Mouse (Mus musculus) layer of hippocampus, adult 11-12 months (tissue): ENCODE measurements around the gene Fzd9.
"Not testable (repeated sequence)": the region's sequence is repeated elsewhere in the genome, so short reads cannot be mapped to it uniquely, and the experiment has no call there.

ENCODE experiments used
- DNase-seq: peaks from one replicate; pipeline ENCODE4 v3.0.0; 2022; ENCODE audit warnings: low spot score

Gene Fzd9

DNA sequence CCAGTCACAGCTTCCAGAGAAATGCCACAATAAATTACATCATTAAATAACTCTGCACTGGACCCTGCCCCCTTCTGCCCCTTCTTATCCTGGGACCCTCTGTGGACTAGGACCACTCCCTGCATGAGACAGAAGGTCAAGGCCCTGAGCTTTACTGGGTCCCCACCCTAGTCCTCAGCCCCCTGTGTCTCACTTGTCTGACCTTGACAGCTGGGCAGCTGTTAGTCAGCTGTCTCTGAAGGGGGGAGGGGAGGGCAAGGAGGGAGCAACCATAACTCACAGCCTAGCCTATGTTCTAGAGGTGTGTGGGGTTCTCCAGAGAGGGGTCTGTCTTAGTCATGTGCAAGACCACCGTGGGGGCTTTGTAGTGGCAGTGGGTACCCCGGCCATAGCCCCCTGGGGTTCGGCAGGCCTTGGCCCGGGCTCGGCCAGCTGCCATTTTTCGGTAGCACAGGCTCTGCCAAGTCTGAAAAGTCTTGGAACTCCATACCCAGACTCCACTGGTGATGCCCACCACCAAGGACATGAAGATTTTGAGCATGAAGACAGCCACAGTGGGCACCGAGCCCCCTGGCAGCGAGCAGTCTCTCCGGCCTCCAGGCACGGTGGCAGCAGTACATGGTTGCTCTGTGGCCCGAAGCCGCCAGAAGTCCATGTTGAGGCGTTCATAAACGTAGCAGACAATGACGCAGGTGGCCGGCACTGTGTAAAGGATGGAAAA lies 1.9 kb downstream of the Fzd9 start:
- no peak for DNase-seq

DNA sequence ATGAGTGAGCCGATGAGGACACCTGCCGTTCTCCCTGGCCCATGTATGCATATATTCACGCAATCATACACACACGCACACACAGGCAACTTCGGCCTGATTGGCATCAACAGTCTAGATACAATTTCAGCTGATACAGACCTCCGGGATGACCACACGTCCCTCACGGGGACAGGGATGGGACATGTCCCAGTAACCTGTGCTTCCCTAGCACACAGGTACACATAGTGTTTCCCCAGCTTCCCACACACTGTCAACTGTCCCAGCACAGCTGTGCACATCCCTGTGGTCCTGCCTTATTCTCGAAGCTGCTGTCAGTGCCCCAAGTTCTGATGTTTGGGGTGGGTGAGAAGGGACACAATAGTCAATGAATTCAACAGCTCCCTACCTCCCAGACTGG lies 3.7 kb downstream of the Fzd9 start:
- DNase-seq: no peak

DNA sequence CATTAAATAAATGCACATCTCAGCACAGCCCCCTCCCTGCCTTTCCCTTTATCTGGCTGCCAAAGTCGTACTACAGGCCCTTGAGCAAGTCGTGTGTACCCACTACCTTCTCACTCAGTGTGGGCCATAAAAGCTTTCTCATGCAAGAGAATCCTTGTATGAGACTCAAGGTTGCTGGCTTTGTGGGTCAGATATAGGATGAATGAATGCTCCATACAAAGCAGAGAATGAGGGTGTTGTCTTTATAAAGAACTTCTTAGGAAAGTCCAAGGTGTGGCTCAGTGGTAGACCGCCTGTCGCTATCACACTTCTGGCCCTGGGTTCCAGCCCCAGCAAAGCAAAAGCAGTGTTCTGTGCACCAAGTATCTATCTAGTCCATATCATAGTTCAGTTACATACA lies 4.5 kb downstream of the Fzd9 start:
- no peak for DNase-seq

DNA sequence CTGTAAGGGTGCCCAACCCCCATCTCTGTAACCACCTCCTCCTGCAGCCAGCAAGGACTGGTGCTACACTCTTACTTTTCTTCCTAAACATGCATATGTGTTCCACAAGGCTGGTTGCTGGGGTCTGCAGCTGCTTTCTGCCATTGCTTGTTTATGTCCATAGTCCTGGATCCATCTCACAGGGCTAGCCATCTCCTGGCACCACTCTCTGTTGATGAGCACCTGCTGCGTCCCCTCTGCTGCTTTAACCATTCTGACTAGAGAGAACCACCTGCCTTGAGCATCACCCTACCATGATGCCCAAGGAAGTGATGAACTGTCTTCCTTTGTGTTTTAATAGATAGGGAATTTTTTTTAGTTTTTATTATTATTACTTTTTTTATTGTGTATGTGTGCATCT lies 7.9 kb downstream of the Fzd9 start:
- no peak for DNase-seq

DNA sequence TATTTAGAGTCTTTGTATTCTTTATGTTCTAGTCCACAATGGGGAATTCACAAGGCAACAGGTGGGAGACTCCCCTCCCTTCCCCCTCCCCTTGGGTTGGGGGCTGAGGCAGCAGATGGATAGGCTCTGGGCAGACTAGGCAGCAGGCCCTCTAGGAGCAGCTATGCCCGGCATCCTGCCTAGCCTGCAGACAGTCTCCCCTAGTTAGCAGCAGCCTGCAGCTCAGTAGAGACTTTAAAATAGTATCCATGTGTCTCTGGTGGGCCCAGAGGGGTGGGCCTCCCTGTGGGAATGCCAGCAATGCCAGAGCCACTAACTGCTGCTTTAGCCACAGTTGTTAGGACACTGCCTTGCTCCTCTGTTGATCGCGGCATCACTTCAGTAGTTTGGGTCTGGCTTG lies 8.4 kb downstream of the Fzd9 start:
- DNase-seq: no peak

DNA sequence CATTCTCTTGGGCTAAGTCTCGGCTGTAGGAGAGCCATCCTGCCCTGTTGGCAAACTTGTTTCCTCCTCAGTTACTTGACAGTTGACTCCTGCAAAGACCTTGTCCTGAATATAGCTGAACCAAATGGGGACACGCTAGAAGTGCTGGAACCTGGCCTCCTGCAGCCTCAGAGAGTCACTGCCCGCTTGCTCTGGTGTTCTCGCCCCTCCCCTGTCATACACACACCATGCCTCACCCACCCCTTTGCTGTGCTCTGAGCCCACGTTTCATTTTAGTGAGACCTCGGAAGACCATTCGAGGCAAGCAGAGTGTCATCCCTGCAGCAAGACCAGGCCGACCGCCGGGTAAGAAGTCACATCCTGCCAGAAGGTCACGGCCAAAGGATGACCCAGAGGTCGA lies 8.9 kb downstream of the Fzd9 start:
- DNase-seq: no peak

DNA sequence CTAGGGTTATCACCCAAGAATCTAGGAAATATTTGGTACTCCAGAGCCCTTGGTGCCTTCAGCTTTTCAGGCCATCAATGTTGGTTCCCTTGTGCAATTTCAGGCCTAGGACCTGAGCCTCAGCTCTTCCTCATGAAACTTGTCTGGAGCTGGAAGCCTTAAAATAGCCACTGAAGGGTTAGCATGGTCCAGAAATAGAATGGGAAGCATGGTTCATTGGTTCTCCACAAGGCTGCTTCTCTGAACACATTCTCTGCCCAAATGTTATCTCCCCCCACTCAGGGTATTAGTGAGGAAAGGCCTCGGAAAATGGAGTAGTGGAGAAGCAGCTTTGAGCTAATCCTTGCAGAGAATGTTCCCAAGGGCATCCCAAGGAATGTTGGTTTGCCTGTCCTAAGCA lies 9.6 kb downstream of the Fzd9 start:
- no peak for DNase-seq

DNA sequence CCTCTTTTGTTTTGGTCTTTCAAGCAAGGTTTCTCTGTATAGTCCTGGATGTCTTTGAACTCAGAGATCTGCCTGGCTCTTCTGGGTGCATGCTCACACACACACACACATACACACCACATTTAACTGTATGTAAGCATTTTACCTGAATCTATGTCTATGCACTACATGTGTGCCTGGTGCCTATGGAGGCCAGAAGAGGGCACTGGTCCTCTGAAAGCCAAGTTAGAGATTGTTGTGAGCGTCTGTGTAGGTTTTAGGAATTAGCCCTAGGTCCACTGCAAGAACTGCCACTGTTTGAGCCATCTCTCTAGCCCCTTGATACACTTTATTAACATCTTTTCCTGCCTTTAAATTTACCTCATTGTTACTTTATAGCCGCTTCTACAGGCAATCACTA lies 12.2 kb downstream of the Fzd9 start:
- DNase-seq: no peak

DNA sequence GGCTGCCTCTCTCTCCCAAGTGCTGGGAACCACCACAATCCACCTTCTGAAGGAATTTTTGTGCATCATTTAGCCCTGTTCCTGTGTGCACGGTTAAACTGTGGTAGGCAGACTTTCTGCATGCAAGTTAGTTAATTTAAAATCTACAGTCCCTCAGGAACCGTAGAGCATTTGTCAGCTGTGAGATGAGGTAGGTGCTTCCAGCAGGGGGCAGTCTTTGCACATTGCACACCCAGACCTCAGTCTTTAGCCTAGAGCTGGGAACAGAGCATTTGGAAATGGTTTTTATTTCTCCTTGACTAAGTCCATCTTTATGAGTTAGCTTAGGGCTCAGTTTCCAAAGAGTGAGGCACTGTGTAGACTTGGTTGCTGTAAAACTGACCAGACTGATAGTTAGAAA lies 14.5 kb downstream of the Fzd9 start:
- peak; percentile 77 for DNase-seq

DNA sequence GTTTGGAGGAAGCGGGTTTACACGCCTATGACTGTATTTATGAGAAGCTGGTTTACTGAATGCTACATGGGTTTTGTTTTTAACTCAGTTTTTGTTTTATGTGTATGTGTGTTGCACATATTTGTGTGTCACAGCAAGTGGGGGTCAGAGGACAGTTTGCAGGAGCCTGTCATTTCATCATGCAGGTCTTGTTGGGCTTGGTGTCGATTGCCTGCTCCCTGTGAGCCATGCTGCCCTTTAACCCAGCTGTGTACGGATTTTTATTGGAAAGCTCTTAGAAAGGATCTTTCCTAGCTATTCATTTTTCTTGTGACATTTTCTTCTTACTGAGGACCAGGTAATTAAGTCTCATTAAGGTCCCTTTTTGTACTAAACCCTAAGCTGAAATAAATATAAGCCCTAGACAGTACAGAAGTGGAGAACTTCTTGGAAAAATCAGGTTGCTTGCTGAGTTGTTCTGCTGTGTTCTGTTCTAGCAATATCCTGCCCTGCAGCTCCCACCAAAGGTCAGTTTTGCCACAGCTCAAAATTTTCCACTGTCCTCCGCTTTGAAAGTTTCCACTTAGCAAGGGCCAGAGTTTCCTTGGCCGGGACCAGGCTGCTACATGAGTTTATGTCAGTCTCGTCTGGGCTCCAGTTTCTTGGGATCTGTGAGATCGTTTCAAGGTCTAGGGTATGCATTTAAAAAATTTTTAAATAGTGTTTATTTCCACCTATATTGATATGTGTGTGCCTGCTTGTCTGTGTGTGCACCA lies 17.7 kb downstream of the Fzd9 start:
- DNase-seq: no peak

DNA sequence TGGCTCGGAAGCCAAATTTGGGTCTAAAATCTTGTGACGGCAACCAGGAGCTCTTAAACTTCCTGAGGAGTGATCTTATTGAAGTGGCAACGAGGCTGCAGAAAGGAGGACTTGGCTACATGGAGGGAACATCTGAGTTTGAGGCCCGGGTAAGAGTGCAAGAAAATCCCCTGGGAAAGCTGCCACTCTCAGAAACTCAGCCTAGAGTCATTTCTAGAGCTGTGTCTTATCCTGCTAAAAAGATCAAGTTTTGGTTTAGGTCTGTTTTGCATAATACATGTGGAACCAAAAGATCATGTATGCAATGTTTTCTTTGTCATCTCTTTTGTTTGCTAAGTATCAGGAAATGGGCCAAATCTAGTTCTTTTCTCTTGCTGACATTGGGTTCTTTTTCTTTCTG lies 20.8 kb downstream of the Fzd9 start:
- DNase-seq: no peak

DNA sequence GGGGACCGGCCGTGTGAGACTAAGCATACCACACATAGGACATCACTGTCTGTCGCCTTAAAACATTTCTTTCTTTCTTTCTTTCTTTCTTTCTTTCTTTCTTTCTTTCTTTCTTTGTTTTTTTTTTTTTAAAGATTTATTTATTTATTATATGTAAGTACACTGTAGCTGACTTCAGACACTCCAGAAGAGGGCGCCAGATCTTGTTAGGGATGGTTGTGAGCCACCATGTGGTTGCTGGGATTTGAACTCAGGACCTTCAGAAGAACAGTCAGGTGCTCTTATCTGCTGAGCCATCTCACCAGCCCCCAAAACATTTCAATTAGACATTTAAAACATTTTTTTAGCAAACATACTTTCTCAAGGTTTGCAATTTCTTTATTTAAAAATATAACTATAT lies 25.2 kb downstream of the Fzd9 start:
- DNase-seq: not testable (repeated sequence)

DNA sequence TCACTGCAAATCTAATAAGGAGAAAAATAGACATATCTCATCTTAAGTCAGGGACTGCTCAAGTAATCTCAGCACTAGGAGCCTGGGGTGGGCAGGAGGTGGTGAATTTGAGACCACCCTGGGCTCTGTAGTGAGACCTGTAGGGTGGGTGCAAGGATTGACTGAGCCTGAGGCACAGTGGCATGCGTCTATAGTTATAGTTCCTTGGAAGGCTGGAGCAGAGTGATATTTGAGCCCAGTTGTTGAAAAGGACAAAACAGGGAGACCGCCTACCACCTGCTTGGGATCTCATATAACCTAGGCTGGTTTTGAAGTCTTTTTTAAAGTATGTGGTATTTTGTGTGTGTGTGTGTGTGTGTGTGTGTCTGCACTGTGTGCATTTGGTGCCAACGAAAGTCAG lies 26.9 kb downstream of the Fzd9 start:
- DNase-seq: no peak

DNA sequence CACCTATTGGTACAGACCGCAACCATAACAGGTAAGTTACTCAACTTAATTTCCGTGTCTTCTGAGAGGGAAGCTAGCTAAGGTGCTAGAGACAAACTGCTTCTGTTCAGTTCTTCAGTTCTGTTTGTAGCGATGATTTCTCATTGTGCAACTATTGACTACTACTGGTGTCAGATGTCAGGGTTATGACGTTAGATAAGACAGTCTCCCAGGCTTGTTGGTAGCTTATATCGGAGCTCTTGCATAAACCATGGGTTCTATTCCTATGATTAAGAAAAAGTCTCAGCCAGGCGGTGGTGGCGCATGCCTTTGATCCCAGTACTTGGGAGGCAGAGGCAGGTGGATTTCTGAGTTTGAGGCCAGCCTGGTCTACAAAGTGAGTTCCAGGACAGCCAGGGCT lies 29.0 kb downstream of the Fzd9 start:
- DNase-seq: no peak

DNA sequence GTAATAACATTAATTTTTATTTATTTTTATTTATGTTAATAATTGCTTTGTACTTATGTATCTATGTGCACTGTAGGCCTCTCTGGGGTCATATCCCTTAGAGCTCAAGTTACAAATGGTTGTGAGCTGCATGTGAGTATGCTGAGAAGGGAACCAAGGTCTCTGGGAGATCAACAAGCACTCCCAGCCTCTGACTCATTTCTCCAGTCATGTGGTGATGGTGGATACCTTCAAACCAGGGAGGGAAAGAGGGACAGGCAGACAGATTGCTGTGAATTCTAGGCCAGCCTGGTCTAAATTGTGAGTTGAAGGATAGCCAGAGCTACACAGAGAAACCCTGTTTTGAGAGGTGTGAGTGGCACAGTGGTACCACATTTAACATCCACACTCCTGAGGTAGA lies 30.1 kb downstream of the Fzd9 start:
- DNase-seq: no peak

DNA sequence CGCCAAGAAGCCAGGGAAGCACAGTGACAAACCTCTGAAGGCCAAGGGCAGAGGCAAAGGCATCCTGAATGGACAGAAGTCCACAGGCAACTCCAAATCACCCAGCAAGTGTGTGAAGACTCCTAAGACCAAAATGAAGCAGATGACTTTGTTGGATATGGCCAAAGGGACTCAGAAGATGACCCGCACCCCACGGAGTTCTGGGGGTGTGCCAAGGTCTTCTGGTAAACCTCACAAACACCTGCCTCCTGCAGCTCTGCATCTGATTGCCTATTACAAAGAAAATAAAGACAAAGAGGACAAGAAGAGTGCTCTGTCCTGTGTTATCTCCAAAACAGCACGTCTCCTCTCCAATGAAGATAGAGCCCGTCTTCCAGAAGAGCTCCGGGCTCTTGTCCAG lies 34.2 kb downstream of the Fzd9 start:
- DNase-seq: no peak

DNA sequence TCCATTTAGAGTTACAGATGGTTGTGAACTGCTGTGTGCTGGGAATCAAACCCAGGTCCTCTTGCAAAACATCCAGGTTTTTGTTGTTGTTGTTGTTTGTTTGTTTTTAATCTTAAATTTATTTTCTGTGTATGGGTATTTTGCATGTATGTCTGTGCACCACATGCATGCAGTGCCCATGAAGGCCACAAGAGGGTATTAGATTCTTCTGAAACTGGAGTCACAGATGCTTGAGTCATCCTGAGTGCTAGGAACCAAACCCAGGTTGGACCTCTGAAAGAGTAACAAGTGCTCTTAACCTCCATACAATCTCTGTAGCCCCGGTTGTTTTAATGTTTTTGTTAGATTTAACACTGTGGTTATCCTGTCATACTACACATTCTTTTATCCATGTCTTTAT lies 42.8 kb downstream of the Fzd9 start:
- no peak for DNase-seq

DNA sequence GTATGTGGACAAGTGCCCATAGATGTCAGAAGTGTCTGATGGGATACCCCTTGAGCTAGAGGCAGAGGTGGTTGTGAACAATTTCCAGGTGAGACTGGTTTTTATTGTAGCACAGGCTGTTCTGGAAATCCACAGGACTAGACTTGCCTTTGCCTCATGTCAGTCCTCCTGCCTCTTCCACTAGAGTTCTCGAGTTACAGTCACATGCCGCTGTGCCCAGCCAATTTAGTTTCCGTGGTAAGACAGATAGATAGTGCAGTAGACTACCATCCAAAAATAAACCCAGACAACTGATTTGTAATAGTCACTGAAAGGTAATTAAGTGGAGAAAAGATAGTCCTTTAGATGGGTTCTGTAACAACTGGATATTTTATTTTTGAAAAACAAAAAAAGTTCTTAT lies 48.3 kb downstream of the Fzd9 start:
- DNase-seq: no peak
